Mouse (Mus musculus) myocyte (in vitro differentiated cells): Measurements from ENCODE around the gene Agmat.

Experiments
- E2F4 ChIP-seq: IDR thresholded peaks from one replicate; pipeline ENCODE4 v1.6.1; 2011; ENCODE audit warnings: mild to moderate bottlenecking, control low read depth, moderate library complexity; ENCODE audit not compliant: insufficient read depth
- MYOD1 ChIP-seq, 3 experiments: IDR thresholded peaks; one replicate each; pipeline ENCODE4 v1.6.1; 2011; ENCODE audit warnings: control low read depth in 2 of 3, low read depth in 2 of 3, mild to moderate bottlenecking in 2 of 3, moderate library complexity in 1 of 3; ENCODE audit not compliant: insufficient read length in 2 of 3, control insufficient read depth in 1 of 3
- POLR2A ChIP-seq: IDR thresholded peaks from one replicate; pipeline ENCODE4 v1.6.1; 2011; ENCODE audit warnings: low read depth, mild to moderate bottlenecking, control low read depth, moderate library complexity; ENCODE audit not compliant: insufficient read length
- POLR2AphosphoS2 ChIP-seq: IDR thresholded peaks from one replicate; pipeline ENCODE4 v1.6.1; 2011; ENCODE audit warnings: low read depth, control low read depth; ENCODE audit not compliant: insufficient read length
- TCF12 ChIP-seq: IDR thresholded peaks from one replicate; pipeline ENCODE4 v1.6.1; 2011; ENCODE audit warnings: mild to moderate bottlenecking, control low read depth; ENCODE audit not compliant: poor library complexity, insufficient read depth, severe bottlenecking
- USF1 ChIP-seq: IDR thresholded peaks from one replicate; pipeline ENCODE4 v1.6.1; 2011; ENCODE audit warnings: low read depth, mild to moderate bottlenecking, control low read depth, moderate library complexity

DNA sequence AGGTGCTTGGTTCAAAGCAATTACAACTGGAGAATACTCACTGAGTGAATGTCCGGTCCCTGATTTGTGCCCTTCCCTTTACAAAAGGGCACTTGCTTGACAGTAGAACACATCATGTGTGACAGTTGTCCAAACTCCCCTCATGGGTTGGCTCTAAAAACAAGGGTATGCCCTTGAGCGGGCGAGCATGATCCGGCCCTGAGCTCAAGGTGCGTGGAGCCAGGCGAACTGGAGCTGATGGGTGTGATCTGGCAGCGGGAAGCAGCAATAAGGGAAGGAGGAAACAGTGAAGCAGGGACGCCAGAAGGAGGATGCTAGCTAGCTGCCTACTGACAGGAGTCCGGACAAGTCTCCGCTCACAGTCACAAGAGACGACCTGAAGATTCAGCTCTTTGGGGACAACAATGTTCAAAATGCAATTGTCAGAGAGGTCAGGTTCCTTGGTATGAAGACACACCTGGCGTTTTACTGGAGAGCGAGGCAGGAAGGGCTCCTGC, 15.7 kb downstream of the Agmat start:
- TF ChIP-seq POLR2AphosphoS2, result no peak
- TF ChIP-seq USF1, result no peak
- TF ChIP-seq POLR2A, result no peak
- TF ChIP-seq MYOD1 (IDR thresholded peaks at IDR 0.05; ENCODE audit: control insufficient read depth in 1 of 3, insufficient read length in 2 of 3, low read depth in 2 of 3), result no peak
- TF ChIP-seq TCF12, result no peak
- TF ChIP-seq E2F4, result no peak
